Mouse (Mus musculus) right cerebral cortex, postnatal 4 days (tissue): ENCODE results near the gene Abhd14b.
"Not testable (repeated sequence)": the region's sequence is repeated elsewhere in the genome, so short reads cannot be mapped to it uniquely, and the experiment has no call there.

Source experiments
- DNase-seq: peaks from one replicate; pipeline ENCODE4 v3.0.0-alpha.2; 2022

The Abhd14b gene

GRCm38 (mm10) chr9:106476924-106477484 lies 29.7 kb downstream of the Abhd14b start, which contains the start of gene Parp3:
Parp3 (minus strand) TSS chr9:106476949.
- DNase-seq, result peak; percentile 95

- DNase-seq, result peak; percentile 3
These were observed 30.4 kb downstream of the Abhd14b start for GRCm38 (mm10) chr9:106477649-106478048.

DNA sequence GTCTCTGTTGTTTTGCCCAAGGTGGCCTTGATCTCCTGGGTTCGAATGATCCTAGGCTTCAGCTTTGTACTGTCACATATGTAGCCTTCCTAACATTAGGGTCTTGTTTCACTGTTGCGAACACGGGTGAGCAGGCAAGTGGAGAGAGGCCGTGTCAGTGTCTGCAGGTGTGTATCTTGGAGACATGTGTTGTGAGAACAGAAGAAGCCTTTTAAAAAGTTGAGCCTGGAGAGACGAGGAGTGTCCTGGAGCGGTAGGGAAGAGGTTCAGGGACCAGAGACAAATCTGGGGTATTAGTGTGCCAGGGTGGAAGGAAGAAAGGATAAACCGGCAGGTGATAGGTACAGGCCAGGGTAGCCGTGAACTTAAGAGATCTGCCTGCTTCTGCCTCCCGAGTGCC lies 30.8 kb downstream of the Abhd14b start:
- DNase-seq, result no peak

DNA sequence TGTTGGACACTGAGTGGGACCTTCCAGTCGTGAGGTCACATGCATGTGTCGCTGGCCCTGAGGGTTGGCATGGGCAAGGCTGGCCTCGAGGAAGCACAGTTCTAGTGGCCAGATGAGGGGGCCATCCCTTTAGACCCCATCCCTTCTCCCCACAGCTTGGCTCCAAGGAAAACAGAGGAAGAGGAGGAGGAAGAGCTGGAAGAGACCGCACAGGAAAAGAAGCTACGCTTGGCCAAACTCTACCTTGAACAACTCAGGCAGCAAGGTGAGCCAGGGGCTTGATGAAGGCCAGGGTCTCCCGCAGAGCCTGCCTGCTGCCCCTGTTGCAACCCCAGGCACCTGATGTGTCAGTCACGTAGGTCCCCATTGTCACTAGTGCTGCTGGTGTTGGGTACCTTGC lies 33.3 kb downstream of the Abhd14b start:
- no peak for DNase-seq

GRCm38 (mm10) chr9:106481075-106481474 lies 33.8 kb downstream of the Abhd14b start:
- DNase-seq, result no peak

DNA sequence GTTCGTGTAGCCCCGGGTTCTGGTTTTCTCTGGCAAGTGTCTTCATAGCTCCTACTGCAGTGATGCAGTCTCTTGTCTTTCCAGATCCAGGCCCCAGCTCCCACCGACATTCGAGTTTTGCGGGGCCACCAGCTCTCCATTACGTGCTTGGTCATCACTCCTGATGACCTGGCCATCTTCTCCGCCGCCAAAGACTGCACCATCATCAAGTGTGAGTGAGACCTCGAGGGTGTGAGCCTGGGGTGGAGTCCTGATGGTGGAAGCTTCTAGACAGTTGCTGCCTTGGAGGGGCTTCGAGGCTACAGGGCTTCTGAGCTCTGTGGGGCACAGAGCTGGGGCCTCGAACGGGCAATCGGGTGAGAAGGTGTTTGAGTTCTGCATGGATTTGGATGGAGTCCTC lies 34.4 kb downstream of the Abhd14b start:
- DNase-seq, result no peak

DNA sequence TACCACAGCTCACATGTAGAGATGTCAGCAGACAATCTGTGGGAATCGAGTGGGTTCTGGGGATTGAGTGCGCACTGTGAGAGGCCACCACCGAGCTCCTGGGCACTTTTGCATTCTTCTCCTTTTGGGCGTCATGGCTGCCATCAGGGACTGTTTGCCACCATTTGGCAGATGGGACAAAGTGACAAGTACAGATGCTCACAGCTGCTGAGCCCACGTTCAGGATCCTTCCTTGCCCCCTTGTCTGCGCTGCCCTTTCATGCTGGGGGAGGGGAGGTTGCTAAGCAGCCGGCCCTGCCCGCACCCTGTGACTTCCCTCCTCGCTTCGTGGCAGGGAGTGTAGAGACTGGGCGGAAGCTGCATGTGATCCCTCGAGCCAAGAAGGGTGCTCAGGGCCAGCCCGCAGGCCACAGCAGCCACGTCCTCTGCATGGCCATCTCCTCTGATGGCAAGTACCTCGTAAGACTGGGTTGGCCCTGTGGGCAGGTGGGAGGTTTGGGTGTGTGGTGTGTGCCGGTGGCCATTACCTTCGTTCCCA lies 35.4 kb downstream of the Abhd14b start:
- DNase-seq, result no peak

GRCm38 (mm10) chr9:106483136-106483535 lies 35.9 kb downstream of the Abhd14b start:
- no peak for DNase-seq

DNA sequence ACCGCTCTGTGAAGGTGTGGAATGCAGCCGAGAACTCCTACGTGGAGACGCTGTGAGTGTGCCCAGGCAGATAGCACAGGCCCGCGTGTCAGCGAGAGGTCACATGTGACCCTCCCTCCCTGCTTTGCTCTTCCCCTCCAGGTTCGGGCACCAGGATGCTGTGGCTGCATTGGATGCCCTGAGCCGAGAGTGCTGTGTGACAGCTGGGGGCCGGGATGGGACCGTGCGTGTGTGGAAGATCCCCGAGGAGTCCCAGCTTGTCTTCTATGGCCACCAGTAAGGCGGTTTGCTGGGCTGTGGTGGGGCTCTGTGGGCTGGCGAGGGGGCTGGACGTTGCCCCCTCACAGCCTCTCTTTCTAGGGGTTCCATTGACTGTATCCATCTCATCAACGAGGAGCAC lies 36.3 kb downstream of the Abhd14b start:
- DNase-seq, result no peak

- no peak for DNase-seq
These were observed 37.8 kb downstream of the Abhd14b start for GRCm38 (mm10) chr9:106485076-106485475.

- not testable (repeated sequence) for DNase-seq
These were observed 40.3 kb downstream of the Abhd14b start for GRCm38 (mm10) chr9:106487602-106488001.

GRCm38 (mm10) chr9:106499667-106500066 lies 52.4 kb downstream of the Abhd14b start, which contains the start of gene Iqcf1:
Iqcf1 (plus strand) TSS chr9:106499967.
- no peak for DNase-seq

DNA sequence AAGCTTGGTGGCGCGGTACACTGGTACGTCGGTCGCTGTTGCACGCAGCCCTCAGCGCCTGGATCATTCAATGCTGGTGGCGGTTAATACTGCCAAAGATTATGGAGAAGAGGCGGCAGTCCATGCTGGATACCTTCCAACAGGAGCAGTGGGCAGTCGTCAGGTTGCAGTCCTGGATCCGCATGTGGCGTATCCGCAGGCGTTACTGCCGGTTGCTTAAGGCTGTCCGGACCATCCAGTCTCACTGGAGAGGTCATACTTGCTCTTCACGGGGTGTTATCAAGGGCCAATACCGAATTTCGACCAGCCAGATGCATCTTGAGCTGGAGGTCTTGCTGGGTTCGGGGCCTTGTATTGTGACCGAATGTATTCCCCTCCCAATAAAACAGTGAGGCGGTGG lies 54.6 kb downstream of the Abhd14b start:
- DNase-seq, result no peak
